Mouse (Mus musculus) spleen, postnatal 4 days (tissue): ENCODE measurements around the gene Calml3.
"Not testable (repeated sequence)": the region's sequence is repeated elsewhere in the genome, so short reads cannot be mapped to it uniquely, and the experiment has no call there.

Source experiments
- DNase-seq, 2 experiments: peaks; one replicate each; pipeline ENCODE4 v3.0.0; 2022; ENCODE audit warnings: low spot score in 2 of 2

Calml3 gene

DNA sequence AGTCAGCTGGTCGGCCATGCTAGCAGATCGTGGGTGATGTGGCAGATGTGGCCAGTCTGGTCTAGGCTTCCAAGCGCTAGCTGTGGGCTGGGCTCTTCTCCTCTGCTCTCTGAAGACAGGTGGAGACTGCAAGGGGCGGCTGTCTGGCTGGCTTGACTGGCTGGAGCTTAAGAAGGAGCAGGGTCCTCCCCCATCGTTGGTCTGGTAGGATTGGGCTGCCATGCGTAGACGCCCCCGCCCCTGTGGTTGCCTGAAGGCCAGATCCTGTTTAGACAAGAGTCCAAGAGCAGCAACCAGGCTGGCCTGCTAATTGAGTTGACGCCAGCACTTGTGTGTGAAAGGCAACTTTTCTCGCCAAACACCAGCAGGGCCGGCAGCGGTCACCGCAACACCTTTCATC, at the start of gene Calml3:
Calml3 (minus strand) TSS at position 131 of the 400 bp plus-strand sequence.
- no peak for DNase-seq

DNA sequence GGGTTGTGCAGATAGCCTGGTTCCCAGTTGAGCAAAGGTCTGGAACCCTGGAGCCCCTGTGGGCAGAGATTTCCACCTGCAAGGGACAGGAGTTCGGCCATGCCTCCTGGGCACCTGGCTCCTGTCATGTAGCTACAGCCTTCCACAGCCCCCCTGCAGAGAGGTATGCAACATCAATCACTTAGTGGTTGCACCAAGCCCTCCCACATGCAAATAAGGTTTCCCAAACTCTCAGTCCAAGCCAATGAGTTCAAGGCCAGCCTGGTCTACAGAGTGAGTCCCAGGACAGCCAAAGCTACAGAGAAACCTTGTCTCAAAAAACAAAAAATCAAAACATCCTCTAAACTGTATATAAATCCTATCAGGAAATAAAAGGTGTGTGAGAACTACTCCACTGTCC, 46.2 kb upstream of the Calml3 start:
- DNase-seq, result no peak

DNA sequence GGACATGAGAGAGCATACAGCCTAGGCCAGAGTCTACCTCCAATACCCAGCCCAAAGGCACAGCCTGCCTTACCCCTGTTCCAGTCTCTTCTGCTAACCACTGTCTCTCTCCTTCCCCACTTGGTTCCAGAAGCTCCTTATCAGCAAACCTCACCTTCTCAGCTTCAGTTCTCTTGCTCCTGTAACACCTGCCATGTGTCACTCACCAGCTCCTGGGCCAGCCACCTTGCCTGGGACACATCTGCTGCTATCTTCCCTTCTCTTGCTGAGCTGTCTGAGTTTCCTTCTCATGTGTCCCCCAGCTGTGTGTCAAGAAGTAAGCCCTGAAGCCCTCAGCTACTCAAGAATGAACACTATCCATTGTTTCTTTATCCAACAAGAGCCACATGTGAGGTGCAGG, 36.5 kb upstream of the Calml3 start:
- DNase-seq, result not testable (repeated sequence)

DNA sequence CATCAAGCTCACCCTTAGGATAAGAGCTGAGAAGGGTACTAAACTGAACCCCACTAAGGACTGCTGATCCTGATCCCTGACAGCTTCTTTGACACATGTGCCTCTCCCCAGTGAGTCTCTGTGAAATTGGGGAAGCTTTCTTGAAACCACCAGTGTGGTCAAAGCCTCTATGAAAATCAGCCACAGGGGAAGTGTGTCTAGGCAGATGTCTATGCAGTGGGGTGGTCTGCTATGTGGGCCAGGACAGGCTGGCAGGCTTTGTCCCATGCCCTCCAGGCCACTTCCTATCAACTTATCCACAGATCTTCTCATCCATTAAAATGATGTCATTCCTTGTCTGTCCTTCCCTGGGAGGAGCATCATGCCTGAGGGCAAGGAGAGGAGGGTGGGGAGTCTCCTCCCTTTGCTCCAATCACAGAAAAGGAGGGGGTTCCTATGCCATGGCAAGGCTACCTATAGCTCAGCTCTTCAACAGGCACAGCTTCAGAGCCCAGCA, 33.2 kb upstream of the Calml3 start, which contains the start of gene Calm4:
Calm4 (plus strand) TSS at position 446 of the 496 bp plus-strand sequence.
- DNase-seq, result not testable (repeated sequence)

DNA sequence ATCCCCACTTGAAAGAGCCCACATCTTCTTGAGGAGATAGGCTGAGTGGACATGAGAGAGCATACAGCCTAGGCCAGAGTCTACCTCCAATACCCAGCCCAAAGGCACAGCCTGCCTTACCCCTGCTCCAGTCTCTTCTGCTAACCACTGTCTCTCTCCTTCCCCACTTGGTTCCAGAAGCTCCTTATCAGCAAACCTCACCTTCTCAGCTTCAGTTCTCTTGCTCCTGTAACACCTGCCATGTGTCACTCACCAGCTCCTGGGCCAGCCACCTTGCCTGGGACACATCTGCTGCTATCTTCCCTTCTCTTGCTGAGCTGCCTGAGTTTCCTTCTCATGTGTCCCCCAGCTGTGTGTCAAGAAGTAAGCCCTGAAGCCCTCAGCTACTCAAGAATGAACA, 29.5 kb upstream of the Calml3 start:
- DNase-seq, result not testable (repeated sequence)

DNA sequence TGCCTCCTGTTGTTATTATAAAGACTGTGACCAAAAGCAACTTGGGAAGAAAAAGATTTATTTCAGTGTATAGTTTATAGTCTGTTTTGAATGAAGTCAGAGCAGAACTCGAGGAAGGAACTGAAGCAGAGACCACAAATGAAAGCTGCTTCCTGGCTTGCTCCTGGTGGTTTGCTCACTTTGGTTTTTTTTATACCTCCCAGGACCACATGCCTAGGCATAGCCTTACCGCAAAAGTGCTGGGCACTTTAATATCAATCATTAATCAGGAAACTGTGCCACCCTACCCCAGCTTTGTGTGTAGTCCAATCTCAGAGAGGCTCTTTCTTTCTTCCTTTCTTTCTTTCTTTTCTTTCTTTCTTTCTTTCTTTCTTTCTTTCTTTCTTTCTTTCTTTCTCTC, 28.3 kb upstream of the Calml3 start:
- DNase-seq, result no peak

DNA sequence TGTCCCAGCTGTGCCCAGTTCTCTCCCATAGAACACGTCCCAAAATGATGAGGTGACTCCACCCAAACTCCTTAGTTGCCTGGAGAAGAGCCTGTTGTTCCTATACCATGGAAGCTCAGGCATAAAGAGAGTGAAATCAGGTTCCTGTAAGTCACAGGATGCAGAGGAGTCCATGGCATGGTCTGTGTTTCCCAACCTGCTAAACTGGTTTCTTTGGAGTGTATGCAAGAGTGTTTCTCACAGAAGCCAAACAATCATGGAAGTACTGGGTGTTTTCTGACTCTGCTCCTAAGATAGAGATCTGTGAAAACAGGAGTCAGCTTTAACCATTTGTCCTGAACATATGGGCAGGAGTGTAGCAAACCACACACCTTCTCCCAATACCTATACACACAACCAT, 27.9 kb upstream of the Calml3 start:
- no peak for DNase-seq

DNA sequence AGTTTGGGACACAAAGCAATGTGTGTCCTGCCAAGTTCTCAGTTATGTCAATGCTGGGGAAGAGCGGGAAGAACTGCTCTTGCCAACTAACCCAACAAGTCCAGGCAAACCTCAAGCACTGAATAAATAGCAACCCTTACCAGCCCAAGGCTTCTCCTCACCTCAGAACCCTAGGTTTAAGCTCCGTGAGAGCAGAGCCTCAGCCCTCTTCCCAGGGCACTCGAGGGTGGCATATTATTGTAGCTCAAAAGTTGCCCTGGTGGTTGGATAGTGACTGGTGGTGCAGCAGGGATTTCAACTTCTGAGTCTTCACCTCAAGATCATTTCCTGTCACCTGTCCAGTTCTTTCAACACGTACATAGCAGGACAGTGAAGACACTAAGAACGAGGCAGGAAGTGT, 27.4 kb upstream of the Calml3 start:
- DNase-seq, result no peak

DNA sequence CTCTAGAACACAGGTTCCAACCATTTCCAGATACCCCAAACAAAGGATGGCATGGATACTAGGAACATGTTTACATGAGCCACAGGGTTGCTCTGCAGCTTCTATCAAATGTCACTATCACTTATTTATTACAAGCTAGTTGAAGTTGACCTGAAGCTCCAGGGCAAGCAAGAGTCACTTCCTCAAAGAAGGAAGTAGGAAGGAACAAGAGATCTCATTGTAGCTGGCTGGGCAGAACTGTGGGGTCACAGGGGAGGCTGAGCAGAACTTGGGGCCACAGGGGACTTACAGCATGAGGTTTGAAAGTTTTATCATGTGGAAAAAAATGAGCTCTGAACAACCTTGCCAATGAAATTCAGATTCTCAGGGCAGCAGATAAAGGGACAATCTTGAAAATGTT, 21.6 kb upstream of the Calml3 start:
- DNase-seq, result peak in 1 of 2 experiments; percentile 44

DNA sequence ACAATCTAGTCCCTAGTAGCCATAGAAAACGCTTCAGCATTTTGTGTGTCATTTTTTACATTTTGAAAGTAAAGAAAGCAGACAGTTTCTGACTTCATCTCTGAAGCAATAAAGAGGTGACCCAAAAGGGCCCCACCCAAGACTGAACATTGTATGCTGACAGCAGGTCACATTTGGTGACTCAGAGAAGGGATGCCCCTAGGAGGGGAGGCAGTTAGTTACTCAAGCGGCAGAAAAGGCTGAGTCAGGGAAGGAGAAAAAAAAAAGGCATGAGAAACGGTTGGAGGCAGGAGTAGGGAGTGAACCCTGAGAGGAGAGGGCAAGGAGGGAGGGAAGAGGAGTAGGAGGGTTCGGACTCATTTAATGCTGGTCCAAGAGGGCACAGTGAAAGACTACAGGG, 18.0 kb upstream of the Calml3 start:
- DNase-seq, result peak in 1 of 2 experiments; percentile 22

DNA sequence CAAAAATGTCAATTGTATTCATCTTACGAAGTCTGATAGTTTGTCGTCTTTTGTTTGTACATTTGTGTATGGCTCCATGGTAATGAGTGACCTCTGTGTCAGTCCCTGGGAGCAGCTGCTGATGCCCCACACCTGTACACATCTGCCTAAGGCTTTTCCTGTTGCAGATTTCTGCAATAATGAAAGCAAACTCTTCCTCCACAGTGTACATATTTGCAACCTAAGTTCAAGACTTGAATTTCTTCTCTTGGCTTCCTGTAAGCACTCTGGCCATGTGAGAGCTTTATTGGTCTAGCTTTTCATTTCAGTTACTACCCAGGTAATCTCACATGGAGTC, 14.6 kb upstream of the Calml3 start:
- DNase-seq, result no peak

DNA sequence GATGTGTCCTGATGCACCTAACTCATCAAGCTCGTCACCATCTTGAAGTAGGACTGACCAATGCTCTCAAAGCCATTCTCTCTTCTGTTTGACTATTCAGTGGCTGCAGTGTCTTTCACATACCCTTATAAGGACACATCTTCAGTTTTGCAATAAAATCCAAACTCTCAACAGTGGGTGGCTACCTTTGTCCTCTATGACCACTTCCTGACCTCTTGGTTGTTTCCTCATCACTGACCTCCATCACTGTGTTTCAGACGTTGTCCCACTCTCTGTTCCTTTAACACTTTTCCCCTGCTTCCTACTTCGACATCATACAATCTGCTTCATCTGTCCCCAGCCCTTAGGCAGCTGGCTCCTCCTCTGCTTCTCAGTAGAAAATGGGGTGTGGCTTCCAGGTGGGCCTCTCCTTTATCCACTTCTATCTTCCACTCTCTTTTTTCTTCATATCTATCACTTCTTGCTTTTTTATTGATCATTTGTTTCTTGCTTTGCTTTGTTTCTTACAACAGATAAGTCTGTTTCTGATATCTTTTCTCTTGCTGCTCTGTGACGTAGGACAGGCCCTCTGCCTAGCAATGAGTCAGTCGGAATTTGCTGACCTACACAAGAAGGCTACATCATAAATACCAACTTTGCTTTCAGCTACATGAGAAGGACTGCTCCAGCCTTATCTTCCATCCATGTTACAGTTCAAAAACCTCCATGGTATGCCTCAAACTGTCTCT, 14.1 kb upstream of the Calml3 start:
- no peak for DNase-seq

DNA sequence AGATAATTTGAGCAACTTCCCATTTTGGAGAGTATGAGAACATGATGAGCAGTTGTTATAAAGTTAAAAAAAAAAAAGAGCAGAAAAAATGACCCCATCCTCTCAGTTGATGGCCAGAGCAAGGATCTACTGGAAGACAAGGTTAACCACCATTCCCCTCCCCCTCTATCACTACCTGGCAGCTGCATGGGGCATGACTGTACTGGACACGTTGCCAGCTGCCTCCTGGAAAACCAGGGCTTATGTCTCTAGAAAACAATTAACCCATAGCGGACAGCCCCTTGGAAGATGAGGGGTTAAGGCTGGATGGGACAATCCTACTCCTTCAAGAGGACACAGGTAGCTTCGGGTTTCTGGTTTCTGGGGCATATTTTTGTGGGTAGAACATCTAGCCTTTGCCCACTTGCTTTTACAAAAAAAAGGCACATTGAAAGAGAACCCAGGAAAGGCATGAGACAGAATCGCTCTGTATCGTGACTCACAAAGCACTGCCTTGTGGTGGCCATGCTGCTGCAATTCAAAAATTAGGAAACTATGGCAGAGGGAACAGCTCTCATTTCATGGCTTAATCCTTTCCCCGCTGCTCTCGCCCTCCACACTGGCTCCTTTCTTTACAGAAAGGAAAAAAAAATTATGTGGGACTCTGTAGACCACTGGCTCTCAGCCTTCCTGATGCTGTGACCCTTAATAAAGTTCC, 3.2 kb upstream of the Calml3 start:
- no peak for DNase-seq

DNA sequence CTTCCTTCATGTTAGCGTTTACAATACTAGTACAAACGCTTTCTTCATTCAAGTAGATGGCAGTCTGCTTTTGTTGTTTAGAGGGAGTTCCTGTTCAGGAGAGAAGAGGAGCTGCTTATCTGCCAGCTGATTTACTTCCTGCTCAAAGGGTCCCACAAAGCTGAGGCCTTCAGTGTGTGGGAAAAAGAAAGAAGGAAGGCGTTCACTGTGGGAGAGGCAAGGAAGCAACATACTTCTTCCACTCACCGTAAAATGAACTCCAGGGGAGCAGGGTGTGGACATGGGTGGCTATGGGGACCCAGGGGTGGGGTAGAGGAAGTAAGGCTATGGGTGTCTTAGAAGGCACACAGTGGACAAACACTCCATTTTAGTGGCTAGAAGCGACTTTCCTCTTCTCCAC, 1.5 kb upstream of the Calml3 start:
- no peak for DNase-seq

DNA sequence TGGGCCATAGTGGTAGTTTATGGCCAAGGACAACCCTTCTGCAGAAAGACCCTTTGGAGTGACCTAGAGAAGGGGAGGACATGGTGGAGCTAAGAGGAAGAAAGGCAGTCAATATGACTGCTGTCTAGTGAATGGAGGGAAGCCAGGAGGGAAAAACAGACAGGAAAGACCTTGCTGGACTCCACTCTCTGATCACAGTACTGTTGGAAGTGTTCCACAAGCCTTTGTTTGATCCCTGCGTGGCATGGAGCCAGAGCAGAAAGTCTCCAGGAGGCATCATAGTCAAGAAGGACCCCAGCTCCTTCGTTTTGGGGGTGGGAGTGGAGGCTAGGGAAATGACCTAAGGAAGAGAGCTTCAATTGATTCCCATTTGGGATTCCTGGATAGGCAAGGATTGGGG, 1.0 kb upstream of the Calml3 start:
- no peak for DNase-seq

DNA sequence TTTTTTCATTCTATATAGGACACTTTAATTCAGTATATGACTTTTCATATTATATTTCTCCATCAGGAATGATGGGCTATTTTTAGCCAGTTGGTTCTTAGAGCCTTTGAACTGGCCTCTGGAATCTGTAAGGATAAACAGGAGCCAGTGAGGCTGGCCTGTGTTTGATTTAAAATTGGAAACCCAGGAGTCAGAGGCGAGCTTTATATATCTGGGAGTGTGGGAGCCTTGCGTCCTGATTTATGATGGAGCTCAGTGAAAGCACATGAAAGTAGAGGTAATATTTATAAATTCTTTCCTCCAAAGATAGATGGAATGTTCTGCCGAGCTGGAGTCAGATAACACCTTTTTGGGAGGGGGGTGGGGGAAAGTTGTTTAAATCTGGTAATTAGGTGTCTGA, 4.7 kb downstream of the Calml3 start:
- no peak for DNase-seq

DNA sequence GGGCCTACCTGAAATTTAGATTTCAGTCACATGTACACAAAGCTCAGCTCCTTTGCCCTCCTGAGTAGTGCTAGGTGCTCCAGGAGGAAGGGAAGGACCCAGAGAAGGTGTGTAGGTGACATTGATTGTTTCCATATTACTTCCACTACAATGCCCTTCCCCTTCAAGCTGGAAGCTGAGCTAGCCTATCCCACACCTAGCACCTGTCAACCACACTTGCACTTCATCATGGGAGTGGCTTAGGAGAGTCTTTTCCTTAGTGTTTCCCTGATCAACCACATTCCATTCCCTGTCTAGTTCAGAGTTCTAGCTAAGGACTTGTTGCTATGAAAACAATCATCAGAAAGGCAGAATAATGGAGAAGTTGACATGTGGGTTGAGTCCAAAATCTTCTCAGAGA, 5.4 kb downstream of the Calml3 start:
- DNase-seq, result no peak

DNA sequence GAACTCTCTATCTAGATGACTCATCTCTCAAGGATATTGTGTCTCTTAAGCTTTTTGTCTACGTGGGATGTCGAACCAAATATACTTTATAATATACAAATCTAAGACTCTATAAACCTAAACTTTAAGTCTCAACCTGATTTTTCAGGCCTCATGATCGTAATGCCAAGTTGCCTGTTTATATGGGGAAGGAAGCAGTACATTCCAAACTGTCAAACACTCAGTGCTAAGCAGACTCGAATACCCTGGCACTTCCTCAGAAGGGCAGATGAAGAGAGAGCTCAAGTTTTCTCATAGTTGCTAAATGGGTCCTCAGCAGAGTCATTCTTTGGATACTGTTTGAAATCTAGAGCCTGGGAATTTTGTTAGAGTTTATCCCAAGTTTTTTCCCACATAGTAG, 7.5 kb downstream of the Calml3 start:
- no peak for DNase-seq

DNA sequence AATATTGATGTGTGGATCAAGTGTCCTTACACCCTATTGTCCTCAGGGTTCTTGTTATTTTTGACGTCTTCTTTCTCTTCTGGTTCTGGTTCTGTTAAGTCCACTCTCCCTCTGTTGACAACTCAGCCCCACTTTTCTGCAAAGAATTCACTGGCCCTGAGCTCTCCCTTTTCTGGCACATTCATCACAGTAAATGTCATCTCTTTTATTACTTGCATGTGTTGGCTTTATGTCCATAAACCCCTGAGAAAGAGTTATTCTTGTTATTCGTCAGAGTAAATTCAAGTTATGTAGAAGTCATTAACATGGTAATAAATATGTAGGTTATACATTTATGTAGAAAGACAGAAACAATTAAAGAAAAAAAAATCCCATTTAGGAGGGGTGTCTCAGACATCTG, 14.6 kb downstream of the Calml3 start:
- DNase-seq, result no peak

DNA sequence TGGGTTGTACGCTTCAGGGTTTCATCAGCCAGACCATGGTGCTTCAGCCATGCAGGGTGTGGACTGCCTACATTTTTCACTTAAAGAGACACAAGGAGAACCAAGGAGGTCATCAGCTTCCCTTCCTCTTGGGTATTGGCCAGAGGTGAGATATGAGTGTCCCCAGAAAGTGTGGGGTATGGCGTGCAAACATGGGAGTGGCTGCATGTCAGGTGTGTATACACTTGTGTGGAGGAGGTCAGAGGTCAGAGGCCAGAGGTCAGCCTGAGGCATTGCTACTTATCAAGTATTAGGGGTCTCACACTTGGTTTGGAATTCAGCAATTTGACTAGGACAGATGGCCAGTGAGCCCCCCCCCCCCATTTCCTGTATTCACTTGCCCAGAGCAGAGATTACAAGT, 15.5 kb downstream of the Calml3 start:
- DNase-seq, result no peak

DNA sequence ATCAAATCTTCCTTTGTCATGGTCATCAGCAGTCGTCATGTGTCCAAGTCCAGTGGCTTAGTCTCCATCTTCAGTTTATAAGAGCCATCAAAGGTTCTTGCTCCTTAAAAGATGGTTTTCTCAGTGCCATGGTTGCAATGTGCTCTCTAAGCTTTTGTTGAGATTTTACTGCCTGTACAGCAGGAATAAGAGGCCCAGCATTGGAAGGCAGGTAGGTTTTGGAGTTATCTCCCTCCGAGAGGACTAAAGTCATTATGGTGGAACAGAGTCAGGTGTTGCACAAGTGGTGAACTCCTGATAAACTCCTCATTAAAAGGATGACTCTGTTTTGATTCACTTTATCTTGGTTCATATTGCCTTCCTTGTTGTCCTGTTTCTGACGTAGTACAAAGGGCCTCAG, 16.5 kb downstream of the Calml3 start:
- DNase-seq, result no peak

DNA sequence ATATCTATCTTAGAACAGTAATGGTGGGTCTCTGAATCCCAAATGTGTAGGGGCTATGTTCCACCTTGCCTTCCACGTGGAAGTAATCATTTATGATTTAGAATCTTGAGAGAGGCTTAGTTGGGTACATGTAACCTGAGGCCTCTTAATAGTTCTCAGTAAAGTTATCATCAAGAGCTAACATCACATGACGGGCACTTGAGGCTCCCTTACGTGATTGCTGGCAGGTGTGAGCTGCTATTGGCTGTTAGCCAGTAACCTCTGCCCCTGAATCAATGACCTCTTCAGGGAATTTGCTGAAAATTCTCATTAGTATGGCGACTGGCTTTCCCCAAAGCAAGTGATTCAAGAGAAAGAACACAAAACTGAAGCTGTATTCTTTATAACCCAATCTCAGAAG, 17.0 kb downstream of the Calml3 start:
- DNase-seq, result no peak

DNA sequence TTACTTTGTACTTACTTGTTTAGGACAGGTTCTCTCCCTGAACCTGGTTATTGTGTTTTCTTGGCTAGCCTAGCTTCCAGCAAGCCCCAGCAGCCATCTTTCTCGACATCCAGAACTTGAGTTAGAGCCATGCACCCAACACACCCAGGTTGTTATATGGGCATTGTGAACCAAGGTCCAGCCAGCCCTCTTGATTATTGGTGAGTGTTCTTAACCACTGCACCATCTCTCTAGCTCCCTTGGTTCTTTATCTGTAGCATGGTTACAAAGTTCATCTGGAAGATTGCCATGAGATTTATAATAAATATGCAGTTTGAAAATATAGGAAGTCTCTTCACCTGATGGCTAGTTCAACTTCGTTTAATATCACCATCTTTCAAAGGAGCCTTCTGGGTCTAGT, 20.5 kb downstream of the Calml3 start:
- DNase-seq, result no peak
